Mouse (Mus musculus) embryonic facial prominence, embryonic 12.5 days (tissue): Measurements from ENCODE around the gene Prkci. TPM values are rescaled to one million over a fixed set of nuclear protein-coding genes. Genes with fewer than 3 reads are reported as not detected.

Experiments
- ATAC-seq: fragments of 200-750 bp; cut with Nextera tagmentation; 2 replicates; pipeline ENCODE4 v1.8.0; 2017; ENCODE audit not compliant: insufficient number of reproducible peaks, insufficient read depth, low FRiP score, low TSS enrichment
- H3K27ac ChIP-seq: fragments of 300-500 bp; sonication (generic); 2 replicates; pipeline ENCODE4 v1.5.1; 2016; ENCODE audit warnings: mild to moderate bottlenecking
- H3K27me3 ChIP-seq: fragments of 300-500 bp; sonication (generic); 2 replicates; pipeline ENCODE4 v1.6.1; 2016; ENCODE audit warnings: mild to moderate bottlenecking, moderate library complexity
- H3K36me3 ChIP-seq: fragments of 300-500 bp; sonication (generic); 2 replicates; pipeline ENCODE4 v1.6.1; 2016; ENCODE audit warnings: mild to moderate bottlenecking
- H3K4me1 ChIP-seq: fragments of 300-500 bp; sonication (generic); 2 replicates; pipeline ENCODE4 v1.6.1; 2016
- H3K4me2 ChIP-seq: fragments of 300-500 bp; sonication (generic); replicated peaks from 2 replicates; pipeline ENCODE4 v1.6.1; 2016; ENCODE audit warnings: mild to moderate bottlenecking, moderate library complexity
- H3K4me3 ChIP-seq: fragments of 300-500 bp; sonication (generic); 2 replicates; pipeline ENCODE4 v1.5.1; 2016; ENCODE audit warnings: mild to moderate bottlenecking
- H3K9ac ChIP-seq: fragments of 300-500 bp; sonication (generic); 2 replicates; pipeline ENCODE4 v1.6.1; 2016; ENCODE audit warnings: mild to moderate bottlenecking, moderate library complexity
- H3K9me3 ChIP-seq: fragments of 300-500 bp; sonication (generic); 2 replicates; pipeline ENCODE4 v1.6.1; 2016; ENCODE audit warnings: mild to moderate bottlenecking, moderate library complexity
- WGBS: fragments of 180-500 bp; shearing (Covaris S2); methylation state at CpG from one replicate; pipeline ENCODE4 v1.1.7; 2016; 5-methylcytosine and 5-hydroxymethylcytosine counted together
- polyA plus RNA-seq: library from polyadenylated mRNA; unstranded; fragments of >200 nt; fragmentation: Nextera tagmentation; extraction: Ambion mirVana; gene quantifications from 2 replicates; pipeline ENCODE4 v1.2.1, GENCODE M21; 2016

Prkci gene
- polyA plus RNA-seq, 1 experiment from 2014 or later: 52.2 TPM

- Histone ChIP-seq H3K9me3 (no peaks in the 10 kb centered on the region), H3K27me3 (no peaks in the 10 kb centered on the region), H3K4me2 (peak overlapping the region; percentile 21; the same call in 1 of the 2 replicates), H3K4me3 (no peak overlapping the region), H3K9ac (no peak overlapping the region), H3K27ac (peak overlapping the region; percentile 83), H3K36me3 (no peaks in the 10 kb centered on the region), H3K4me1 (peaks cover 21% of the 10 kb centered on the region; the same call in 1 of the 2 replicates)
- 11% methylated on average over 7 of the region's 7 CpGs for WGBS
- peak; percentile 67 for ATAC-seq
Measured at GRCm38 (mm10) chr3:31022895-31023436, 27.4 kb downstream of the Prkci start.

- Histone ChIP-seq H3K9me3 (no peaks in the 10 kb centered on the region), H3K4me3 (no peak overlapping the region), H3K4me1 (peaks cover 15% of the 10 kb centered on the region; the same call in 1 of the 2 replicates), H3K4me2 (no peak overlapping the region), H3K36me3 (peaks cover 10% of the 10 kb centered on the region), H3K27ac (no peak overlapping the region), H3K27me3 (no peaks in the 10 kb centered on the region), H3K9ac (no peak overlapping the region)
- WGBS: 90% methylated on average over 8 of the region's 8 CpGs
- no peak for ATAC-seq
Measured at GRCm38 (mm10) chr3:31027718-31028117, 32.2 kb downstream of the Prkci start.

- Histone ChIP-seq H3K27me3 (no peaks in the 10 kb centered on the region), H3K9me3 (no peaks in the 10 kb centered on the region), H3K9ac (no peak overlapping the region), H3K4me2 (no peak overlapping the region), H3K4me3 (no peak overlapping the region), H3K36me3 (peaks cover 21% of the 10 kb centered on the region), H3K27ac (no peak overlapping the region), H3K4me1 (no peaks in the 10 kb centered on the region)
- 92% methylated on average over 9 of the region's 9 CpGs for WGBS
- ATAC-seq: no peak
Measured at GRCm38 (mm10) chr3:31031621-31032020, 36.1 kb downstream of the Prkci start.

GRCm38 (mm10) chr3:31033644-31034043, 38.1 kb downstream of the Prkci start:
- no peak for ATAC-seq

GRCm38 (mm10) chr3:31037851-31038250, 42.3 kb downstream of the Prkci start:
- no peaks in the 10 kb centered on the region for H3K27me3 ChIP-seq
- no peak overlapping the region for H3K4me3 ChIP-seq
- WGBS: 91% methylated on average over 13 of the region's 13 CpGs
- H3K27ac ChIP-seq: no peak overlapping the region
- peaks cover 38% of the 10 kb centered on the region for H3K36me3 ChIP-seq
- no peak overlapping the region for H3K9ac ChIP-seq
- no peak overlapping the region for H3K4me2 ChIP-seq
- no peak for ATAC-seq
- H3K9me3 ChIP-seq: no peaks in the 10 kb centered on the region
- H3K4me1 ChIP-seq: no peaks in the 10 kb centered on the region

More at GRCm38 (mm10) chr3:31033644-31034043, 38.1 kb downstream of the Prkci start:
- no peak overlapping the region for H3K9ac ChIP-seq
- no peaks in the 10 kb centered on the region for H3K27me3 ChIP-seq
- H3K4me3 ChIP-seq: no peak overlapping the region
- H3K27ac ChIP-seq: no peak overlapping the region
- no peaks in the 10 kb centered on the region for H3K4me1 ChIP-seq
- no peak overlapping the region for H3K4me2 ChIP-seq
- WGBS: 81% methylated on average over 3 of the region's 3 CpGs
- no peaks in the 10 kb centered on the region for H3K9me3 ChIP-seq
- peaks cover 26% of the 10 kb centered on the region for H3K36me3 ChIP-seq

GRCm38 (mm10) chr3:31038689-31039088, 43.1 kb downstream of the Prkci start:
- 92% methylated on average over 10 of the region's 10 CpGs for WGBS
- Histone ChIP-seq H3K9ac (no peak overlapping the region), H3K27me3 (no peaks in the 10 kb centered on the region), H3K36me3 (peaks cover 39% of the 10 kb centered on the region), H3K4me2 (no peak overlapping the region), H3K4me1 (no peaks in the 10 kb centered on the region), H3K27ac (no peak overlapping the region), H3K4me3 (no peak overlapping the region), H3K9me3 (no peaks in the 10 kb centered on the region)
- no peak for ATAC-seq

GRCm38 (mm10) chr3:31042992-31043391, 47.4 kb downstream of the Prkci start:
- WGBS: 81% methylated on average over 2 of the region's 2 CpGs
- H3K36me3 ChIP-seq: peaks cover 28% of the 10 kb centered on the region
- H3K9me3 ChIP-seq: no peaks in the 10 kb centered on the region
- H3K27me3 ChIP-seq: no peaks in the 10 kb centered on the region
- H3K4me2 ChIP-seq: no peak overlapping the region
- no peak for ATAC-seq
- H3K4me3 ChIP-seq: no peak overlapping the region
- H3K9ac ChIP-seq: no peak overlapping the region
- no peaks in the 10 kb centered on the region for H3K4me1 ChIP-seq
- H3K27ac ChIP-seq: no peak overlapping the region

- 77% methylated on average over 3 of the region's 3 CpGs for WGBS
- ATAC-seq: no peak
- Histone ChIP-seq H3K27me3 (no peaks in the 10 kb centered on the region), H3K9ac (no peak overlapping the region), H3K4me3 (no peak overlapping the region), H3K36me3 (peaks cover 38% of the 10 kb centered on the region), H3K4me2 (no peak overlapping the region), H3K9me3 (no peaks in the 10 kb centered on the region), H3K27ac (no peak overlapping the region), H3K4me1 (no peaks in the 10 kb centered on the region)
Measured at GRCm38 (mm10) chr3:31047263-31047662, 51.7 kb downstream of the Prkci start.

- H3K4me3 ChIP-seq: no peak overlapping the region
- no peaks in the 10 kb centered on the region for H3K9me3 ChIP-seq
- H3K36me3 ChIP-seq: peaks cover 28% of the 10 kb centered on the region
- ATAC-seq: no peak
- no peaks in the 10 kb centered on the region for H3K4me1 ChIP-seq
- WGBS: 91% methylated on average over 5 of the region's 5 CpGs
- no peak overlapping the region for H3K27ac ChIP-seq
- H3K9ac ChIP-seq: no peak overlapping the region
- H3K4me2 ChIP-seq: no peak overlapping the region
- no peaks in the 10 kb centered on the region for H3K27me3 ChIP-seq
Measured at GRCm38 (mm10) chr3:31049087-31049486, 53.5 kb downstream of the Prkci start.

- H3K27ac ChIP-seq: no peak overlapping the region
- H3K4me3 ChIP-seq: no peak overlapping the region
- no peaks in the 10 kb centered on the region for H3K4me1 ChIP-seq
- no peaks in the 10 kb centered on the region for H3K9me3 ChIP-seq
- H3K4me2 ChIP-seq: no peak overlapping the region
- peaks cover 28% of the 10 kb centered on the region for H3K36me3 ChIP-seq
- H3K27me3 ChIP-seq: no peaks in the 10 kb centered on the region
- no peak overlapping the region for H3K9ac ChIP-seq
- WGBS: 72% methylated on average over 7 of the region's 7 CpGs
- ATAC-seq: no peak
Measured at GRCm38 (mm10) chr3:31050375-31050774, 54.8 kb downstream of the Prkci start.

GRCm38 (mm10) chr3:31051730-31052129, 56.2 kb downstream of the Prkci start:
- H3K4me3 ChIP-seq: no peak overlapping the region
- H3K4me1 ChIP-seq: no peaks in the 10 kb centered on the region
- no peak overlapping the region for H3K4me2 ChIP-seq
- H3K27me3 ChIP-seq: no peaks in the 10 kb centered on the region
- peaks cover 28% of the 10 kb centered on the region for H3K36me3 ChIP-seq
- H3K9me3 ChIP-seq: no peaks in the 10 kb centered on the region
- 79% methylated on average over 9 of the region's 9 CpGs for WGBS
- no peak for ATAC-seq
- H3K27ac ChIP-seq: no peak overlapping the region
- H3K9ac ChIP-seq: no peak overlapping the region

GRCm38 (mm10) chr3:31053191-31053590, 57.6 kb downstream of the Prkci start:
- no peak overlapping the region for H3K27ac ChIP-seq
- WGBS: 97% methylated on average over 9 of the region's 9 CpGs

More at GRCm38 (mm10) chr3:31053191-31053590, 57.6 kb downstream of the Prkci start:
- no peaks in the 10 kb centered on the region for H3K9me3 ChIP-seq
- no peak overlapping the region for H3K4me3 ChIP-seq
- no peaks in the 10 kb centered on the region for H3K4me1 ChIP-seq
- H3K36me3 ChIP-seq: peaks cover 28% of the 10 kb centered on the region
- ATAC-seq: no peak
- H3K27me3 ChIP-seq: no peaks in the 10 kb centered on the region
- H3K9ac ChIP-seq: no peak overlapping the region
- no peak overlapping the region for H3K4me2 ChIP-seq
